Mouse (Mus musculus): ENCODE results near the gene Cfap126. TPM values are rescaled to one million over a fixed set of nuclear protein-coding genes. Genes with fewer than 3 reads are reported as not detected.
A peak's percentile ranks its signal among the peaks of the same experiment; 100 is the strongest.

The Cfap126 gene
- polyA plus RNA-seq, 1 experiment from 2014 or later, result 10.3 TPM

DNA sequence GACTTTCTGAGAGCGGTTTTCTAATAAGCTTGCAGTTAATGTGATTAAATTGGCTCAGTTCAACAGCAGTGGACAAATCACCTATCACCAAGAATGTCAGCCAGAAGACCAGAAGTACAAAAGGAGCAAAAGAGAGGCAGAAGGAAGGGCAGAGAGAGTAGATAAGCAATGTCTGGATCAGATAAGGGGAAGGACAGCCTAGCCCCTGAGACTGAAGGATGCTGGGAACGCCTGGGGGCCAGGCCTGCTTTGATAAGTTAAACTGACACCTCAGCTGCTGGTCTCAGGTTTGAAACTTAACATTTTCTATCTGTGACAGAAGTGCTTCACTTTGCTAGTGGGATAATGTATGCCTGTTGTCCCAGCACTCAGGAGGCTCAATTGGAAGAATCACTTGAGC, 16.1 kb upstream of the Cfap126 start:
- Histone ChIP-seq H3K36me3 (no peaks in the 10 kb centered on the region), H3K4me2 (replicated peaks) (no peak overlapping the region), H3K27me3 (no peaks in the 10 kb centered on the region), H3K4me3 (no peak overlapping the region), H3K9ac (replicated peaks) (no peak overlapping the region), H3K4me1 (no peaks in the 10 kb centered on the region), H3K9me3 (no peaks in the 10 kb centered on the region), H3K27ac (replicated peaks) (no peak overlapping the region)
- ATAC-seq (replicated peaks), result no peak
- 54% methylated on average over 2 of the region's 2 CpGs for WGBS

DNA sequence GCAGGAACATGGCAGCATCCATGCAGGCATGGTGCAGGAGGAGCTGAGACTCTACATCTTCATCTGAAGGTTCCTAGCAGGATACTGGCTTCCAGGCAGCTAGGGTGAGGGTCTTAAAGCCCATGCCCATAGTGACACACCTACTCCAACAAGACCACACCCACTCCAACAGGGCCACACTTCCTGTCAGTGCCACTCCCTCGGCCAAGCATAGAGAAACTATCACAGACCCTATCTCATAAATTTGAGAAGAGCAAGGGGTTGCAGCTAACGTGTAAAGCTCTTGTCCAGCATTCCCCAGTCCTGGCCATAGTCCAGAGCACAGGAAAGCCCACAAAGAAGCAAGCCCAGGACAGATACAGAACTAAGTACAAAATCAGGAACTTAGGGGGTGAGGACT, 12.7 kb upstream of the Cfap126 start:
- Histone ChIP-seq H3K9ac (replicated peaks) (no peak overlapping the region), H3K27ac (replicated peaks) (no peak overlapping the region), H3K4me3 (no peak overlapping the region), H3K4me2 (replicated peaks) (no peak overlapping the region), H3K27me3 (no peaks in the 10 kb centered on the region), H3K4me1 (peaks cover 3% of the 10 kb centered on the region), H3K9me3 (no peaks in the 10 kb centered on the region), H3K36me3 (no peaks in the 10 kb centered on the region)
- no peak for ATAC-seq (replicated peaks)
- 53% methylated on average over 2 of the region's 2 CpGs for WGBS

DNA sequence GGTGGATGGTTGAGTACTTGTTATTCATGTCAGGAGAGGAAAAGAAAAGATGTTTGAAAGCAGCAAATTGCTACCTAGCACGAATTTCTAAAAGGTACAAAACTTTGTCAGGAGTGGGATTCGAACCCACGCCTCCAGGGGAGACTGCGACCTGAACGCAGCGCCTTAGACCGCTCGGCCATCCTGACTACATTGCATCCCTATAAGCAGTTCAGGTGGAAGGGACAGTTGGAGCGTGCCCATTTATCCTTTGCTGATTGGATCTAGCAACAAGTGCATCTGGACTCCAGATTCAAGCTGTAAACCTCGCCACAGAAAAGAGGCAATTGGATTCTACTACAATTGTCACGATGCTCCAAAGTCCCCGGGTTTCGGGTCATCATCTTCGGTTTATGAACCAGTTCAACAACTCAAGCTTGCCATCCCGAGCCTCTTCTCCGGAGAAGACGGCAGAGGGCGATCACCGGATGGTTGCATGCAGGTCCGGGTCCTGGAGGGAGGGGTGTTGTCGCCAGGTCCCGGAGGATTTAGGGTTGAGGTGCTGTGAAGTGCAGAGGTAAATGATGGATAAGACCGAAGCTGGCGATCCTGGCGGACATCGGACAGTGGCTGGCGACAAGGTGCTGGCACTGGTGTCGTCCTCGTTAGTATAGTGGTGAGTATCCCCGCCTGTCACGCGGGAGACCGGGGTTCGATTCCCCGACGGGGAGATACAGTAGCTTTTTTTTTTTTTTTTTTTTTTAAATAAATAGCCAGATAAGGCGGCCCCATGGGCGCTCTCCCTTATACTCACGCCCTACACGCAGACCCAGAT, 11.8 kb upstream of the Cfap126 start:
- peak overlapping the region; percentile 78 for H3K27ac ChIP-seq (replicated peaks)
- peak overlapping the region; percentile 54 for H3K4me2 ChIP-seq (replicated peaks)
- under 1% methylated on average over 40 of the region's 40 CpGs for WGBS
- H3K27me3 ChIP-seq, result no peaks in the 10 kb centered on the region
- no peaks in the 10 kb centered on the region for H3K36me3 ChIP-seq
- H3K9ac ChIP-seq (replicated peaks), result peak overlapping the region; percentile 59
- peak; percentile 86 for ATAC-seq (replicated peaks)
- H3K9me3 ChIP-seq, result no peaks in the 10 kb centered on the region
- H3K4me3 ChIP-seq, result peak overlapping the region; percentile 81
- H3K4me1 ChIP-seq, result peaks cover 3% of the 10 kb centered on the region

DNA sequence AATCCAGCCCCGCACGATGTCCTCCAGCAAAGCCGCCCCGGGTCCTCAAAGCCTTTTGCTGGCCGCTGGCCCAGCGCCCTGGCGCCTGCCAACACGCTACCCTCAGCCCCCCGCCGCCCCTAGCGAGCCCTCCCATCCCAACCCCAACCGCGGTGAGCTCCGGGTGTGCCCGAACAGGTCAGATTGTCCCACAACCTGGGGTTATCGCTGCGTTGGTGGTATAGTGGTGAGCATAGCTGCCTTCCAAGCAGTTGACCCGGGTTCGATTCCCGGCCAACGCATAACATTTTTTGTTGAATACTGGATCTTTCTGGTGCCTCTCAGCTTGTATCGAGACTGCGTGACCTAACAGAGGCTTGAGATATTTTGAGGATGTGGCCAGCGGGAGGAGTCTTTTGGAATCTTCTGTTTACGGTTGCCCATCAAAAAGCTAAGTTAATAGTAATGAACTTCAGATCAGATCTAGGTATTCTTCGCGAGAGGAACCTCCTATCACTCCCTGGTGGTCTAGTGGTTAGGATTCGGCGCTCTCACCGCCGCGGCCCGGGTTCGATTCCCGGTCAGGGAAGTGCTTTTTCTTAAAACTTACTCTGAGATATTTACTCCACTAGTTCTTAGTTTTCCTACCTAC, 11.1 kb upstream of the Cfap126 start:
- H3K4me2 ChIP-seq (replicated peaks), result peak overlapping the region; percentile 54
- peaks cover 3% of the 10 kb centered on the region for H3K4me1 ChIP-seq
- under 1% methylated on average over 35 of the region's 35 CpGs for WGBS
- peak overlapping the region; percentile 81 for H3K4me3 ChIP-seq
- no peaks in the 10 kb centered on the region for H3K36me3 ChIP-seq
- peak overlapping the region; percentile 78 for H3K27ac ChIP-seq (replicated peaks)
- peak overlapping the region; percentile 59 for H3K9ac ChIP-seq (replicated peaks)
- peak; percentile 91 for ATAC-seq (replicated peaks)
- H3K9me3 ChIP-seq, result no peaks in the 10 kb centered on the region
- no peaks in the 10 kb centered on the region for H3K27me3 ChIP-seq

GRCm38 (mm10) chr1:171103179-171103840, 10.4 kb upstream of the Cfap126 start:
- H3K9me3 ChIP-seq, result no peaks in the 10 kb centered on the region
- no peak for ATAC-seq (replicated peaks)
- H3K36me3 ChIP-seq, result no peaks in the 10 kb centered on the region
- H3K4me3 ChIP-seq, result peak overlapping the region; percentile 81
- 11% methylated on average over 10 of the region's 10 CpGs for WGBS
- peaks cover 3% of the 10 kb centered on the region for H3K4me1 ChIP-seq
- no peak overlapping the region for H3K9ac ChIP-seq (replicated peaks)
- H3K27me3 ChIP-seq, result no peaks in the 10 kb centered on the region
- peak overlapping the region; percentile 54 for H3K4me2 ChIP-seq (replicated peaks)
- no peak overlapping the region for H3K27ac ChIP-seq (replicated peaks)

DNA sequence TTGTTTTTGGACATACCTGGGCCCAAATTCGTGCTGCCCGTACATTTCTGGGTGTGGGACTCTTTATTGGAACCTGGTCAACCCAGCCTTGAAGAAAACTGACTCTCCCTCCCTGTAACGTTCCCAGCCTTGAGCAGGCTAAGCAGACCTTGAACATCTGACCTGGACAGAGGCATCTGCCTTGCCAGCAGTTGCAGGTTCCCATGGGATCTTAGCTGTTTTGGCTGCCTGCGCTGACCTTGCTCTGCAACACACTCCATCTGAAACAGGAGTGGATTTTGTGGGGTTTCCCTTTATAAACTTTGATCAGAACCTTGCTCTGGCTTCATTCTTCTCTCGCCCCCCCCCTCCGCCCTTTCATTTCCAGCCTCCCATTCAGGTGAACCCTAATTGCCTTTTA, 8.5 kb upstream of the Cfap126 start:
- Histone ChIP-seq H3K9ac (replicated peaks) (no peak overlapping the region), H3K4me3 (no peak overlapping the region), H3K36me3 (no peaks in the 10 kb centered on the region), H3K27me3 (no peaks in the 10 kb centered on the region), H3K27ac (replicated peaks) (no peak overlapping the region), H3K4me2 (replicated peaks) (no peak overlapping the region), H3K9me3 (no peaks in the 10 kb centered on the region), H3K4me1 (peaks cover 6% of the 10 kb centered on the region)
- 58% methylated on average over 6 of the region's 6 CpGs for WGBS
- ATAC-seq (replicated peaks), result no peak

GRCm38 (mm10) chr1:171109620-171110019, 4.1 kb upstream of the Cfap126 start:
- 42% methylated on average over 9 of the region's 9 CpGs for WGBS
- no peak for ATAC-seq (replicated peaks)
- H3K4me3 ChIP-seq, result no peak overlapping the region

DNA sequence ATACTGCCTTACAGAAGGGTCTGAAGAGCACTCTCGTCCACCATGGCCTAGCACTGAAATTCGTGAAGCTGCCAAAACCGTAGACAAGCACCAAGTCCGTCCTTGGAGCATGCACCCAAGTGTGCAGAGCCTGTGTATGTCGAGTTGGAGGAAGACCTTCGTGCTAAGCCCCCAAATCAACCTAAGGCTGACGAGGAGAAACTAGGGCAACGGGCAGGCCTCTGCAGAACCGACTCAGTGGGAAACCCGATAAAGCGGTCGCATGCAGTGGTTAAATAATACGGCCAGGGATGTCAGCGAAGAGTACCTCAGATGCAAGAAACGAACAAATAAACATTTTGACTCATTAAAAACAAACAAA, 3.1 kb upstream of the Cfap126 start:
- peak overlapping the region; percentile 67 for H3K4me3 ChIP-seq
- peak; percentile 68 for ATAC-seq (replicated peaks)
- H3K9ac ChIP-seq (replicated peaks), result peak overlapping the region; percentile 54
- H3K4me2 ChIP-seq (replicated peaks), result peak overlapping the region; percentile 53
- WGBS, result 7% methylated on average over 15 of the region's 15 CpGs
- H3K36me3 ChIP-seq, result no peaks in the 10 kb centered on the region
- H3K27me3 ChIP-seq, result no peaks in the 10 kb centered on the region
- H3K27ac ChIP-seq (replicated peaks), result peak overlapping the region; percentile 88
- no peaks in the 10 kb centered on the region for H3K9me3 ChIP-seq
- H3K4me1 ChIP-seq, result peaks cover 25% of the 10 kb centered on the region

More at GRCm38 (mm10) chr1:171109620-171110019, 4.1 kb upstream of the Cfap126 start:
- Histone ChIP-seq H3K9me3 (no peaks in the 10 kb centered on the region), H3K4me1 (peaks cover 25% of the 10 kb centered on the region), H3K4me2 (replicated peaks) (no peak overlapping the region), H3K9ac (replicated peaks) (no peak overlapping the region), H3K36me3 (no peaks in the 10 kb centered on the region), H3K27me3 (no peaks in the 10 kb centered on the region), H3K27ac (replicated peaks) (no peak overlapping the region)

DNA sequence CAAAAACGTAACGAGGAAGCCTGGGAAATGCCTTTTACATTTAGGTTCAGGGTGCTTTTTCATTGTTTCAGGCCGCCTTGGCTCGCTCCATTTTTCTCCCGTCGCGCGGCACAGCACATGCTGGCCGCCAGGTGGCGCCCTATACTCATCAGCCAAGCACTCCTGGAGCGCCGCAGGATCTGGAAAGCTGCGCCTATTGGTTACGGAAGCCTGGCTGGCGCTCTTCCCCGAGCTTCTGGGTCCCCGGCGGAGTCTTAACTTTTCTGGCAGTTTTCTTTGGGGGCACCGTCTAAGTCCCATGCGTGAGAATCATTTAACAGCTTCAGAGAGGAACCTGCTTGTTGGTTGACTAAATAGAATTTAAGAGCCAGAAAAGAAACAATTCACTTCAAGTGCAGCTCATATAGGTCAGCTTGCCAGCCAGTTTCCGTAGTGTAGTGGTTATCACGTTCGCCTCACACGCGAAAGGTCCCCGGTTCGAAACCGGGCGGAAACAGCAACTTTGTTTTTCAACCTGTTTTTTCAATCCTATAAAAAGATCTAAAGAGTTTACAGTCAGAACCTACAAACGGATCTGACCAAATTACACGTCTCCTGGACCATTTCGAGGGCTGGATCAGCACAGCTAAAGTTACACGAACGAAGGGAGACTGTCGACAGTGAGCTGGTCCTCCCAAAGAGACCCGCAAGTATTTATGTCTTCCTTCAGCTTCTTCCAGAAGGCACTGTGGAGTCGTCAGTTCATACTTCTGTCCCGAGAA, 2.5 kb upstream of the Cfap126 start:
- H3K4me3 ChIP-seq, result peak overlapping the region; percentile 67
- peak overlapping the region; percentile 54 for H3K9ac ChIP-seq (replicated peaks)
- H3K9me3 ChIP-seq, result no peaks in the 10 kb centered on the region
- H3K27me3 ChIP-seq, result no peaks in the 10 kb centered on the region
- peak; percentile 93 for ATAC-seq (replicated peaks)
- no peaks in the 10 kb centered on the region for H3K36me3 ChIP-seq
- WGBS, result under 1% methylated on average over 38 of the region's 38 CpGs
- peaks cover 25% of the 10 kb centered on the region for H3K4me1 ChIP-seq
- H3K27ac ChIP-seq (replicated peaks), result peak overlapping the region; percentile 88
- peak overlapping the region; percentile 53 for H3K4me2 ChIP-seq (replicated peaks)

- peaks cover 25% of the 10 kb centered on the region for H3K4me1 ChIP-seq
- ATAC-seq (replicated peaks), result 0 out of 2 replicates have a peak, but pooled peaks have one; percentile 6
- H3K27me3 ChIP-seq, result no peaks in the 10 kb centered on the region
- peak overlapping the region; percentile 53 for H3K4me2 ChIP-seq (replicated peaks)
- H3K4me3 ChIP-seq, result peak overlapping the region; percentile 67
- WGBS, result 2% methylated on average over 15 of the region's 15 CpGs
- H3K9me3 ChIP-seq, result no peaks in the 10 kb centered on the region
- H3K27ac ChIP-seq (replicated peaks), result peak overlapping the region; percentile 51
- H3K36me3 ChIP-seq, result no peaks in the 10 kb centered on the region
- H3K9ac ChIP-seq (replicated peaks), result peak overlapping the region; percentile 27
Observed at GRCm38 (mm10) chr1:171111781-171112575, 1.7 kb upstream of the Cfap126 start.

GRCm38 (mm10) chr1:171112986-171113385, 732 bp upstream of the Cfap126 start:
- Histone ChIP-seq H3K9me3 (no peaks in the 10 kb centered on the region), H3K4me2 (replicated peaks) (no peak overlapping the region), H3K9ac (replicated peaks) (no peak overlapping the region), H3K4me3 (no peak overlapping the region), H3K36me3 (no peaks in the 10 kb centered on the region), H3K27me3 (no peaks in the 10 kb centered on the region), H3K27ac (replicated peaks) (no peak overlapping the region), H3K4me1 (peaks cover 25% of the 10 kb centered on the region)
- WGBS, result 80% methylated on average over 4 of the region's 4 CpGs
- ATAC-seq (replicated peaks), result no peak

All from forebrain, embryonic 15.5 days (tissue).